Mouse (Mus musculus) embryo, embryonic 11.5 days (tissue): ENCODE data around the gene Krtap19-5.

ENCODE experiments used
- DNase-seq: peaks from one replicate; pipeline ENCODE4 v3.0.0-alpha.2; 2012; ENCODE audit warnings: low read depth, low spot score

Krtap19-5 gene

GRCm38 (mm10) chr16:88896357-88896756 is at the start of gene Krtap19-5:
Gene Krtap19-5 (minus strand): TSS chr16:88896457.
- no peak for DNase-seq

GRCm38 (mm10) chr16:88941106-88941505 is 44.8 kb upstream of the Krtap19-5 start:
- no peak for DNase-seq

GRCm38 (mm10) chr16:88938252-88938651 is 42.0 kb upstream of the Krtap19-5 start:
- DNase-seq: peak; percentile 16

GRCm38 (mm10) chr16:88932165-88932564 is 35.9 kb upstream of the Krtap19-5 start, which contains the start of gene Krtap19-9b:
Gene Krtap19-9b (minus strand): TSS chr16:88932265.
- no peak for DNase-seq

GRCm38 (mm10) chr16:88886870-88887269 is 9.4 kb downstream of the Krtap19-5 start:
- DNase-seq: no peak

GRCm38 (mm10) chr16:88884989-88885388 is 11.3 kb downstream of the Krtap19-5 start, which contains the start of gene Krtap19-4:
Gene Krtap19-4 (minus strand): TSS chr16:88885089.
- no peak for DNase-seq

GRCm38 (mm10) chr16:88877938-88878337 is 18.3 kb downstream of the Krtap19-5 start, which contains the start of gene Krtap19-3:
Gene Krtap19-3 (minus strand): TSS chr16:88878038.
- DNase-seq: no peak

GRCm38 (mm10) chr16:88874169-88874568 is 22.1 kb downstream of the Krtap19-5 start, which contains the start of gene Krtap19-2:
Gene Krtap19-2 (minus strand): TSS chr16:88874269.
- no peak for DNase-seq

GRCm38 (mm10) chr16:88869311-88869710 is 26.9 kb downstream of the Krtap19-5 start, which contains the start of gene Krtap19-1:
Gene Krtap19-1 (minus strand): TSS chr16:88869411.
- DNase-seq: no peak

GRCm38 (mm10) chr16:88864887-88865407 is 31.3 kb downstream of the Krtap19-5 start:
- DNase-seq: no peak

- peak; percentile 16 for DNase-seq
These were observed 44.8 kb downstream of the Krtap19-5 start for GRCm38 (mm10) chr16:88851450-88851849.

GRCm38 (mm10) chr16:88848558-88848957 is 47.7 kb downstream of the Krtap19-5 start:
- no peak for DNase-seq

GRCm38 (mm10) chr16:88847363-88847762 is 48.9 kb downstream of the Krtap19-5 start:
- DNase-seq: no peak
